Mouse (Mus musculus) limb, embryonic 15.5 days (tissue): Measurements from ENCODE around the gene Gm21958. TPM values are rescaled to one million over a fixed set of nuclear protein-coding genes. Genes with fewer than 3 reads are reported as not detected.

Experiments
- ATAC-seq: fragments of 200-750 bp; cut with Nextera tagmentation; 2 replicates; pipeline ENCODE4 v1.8.0; 2017; ENCODE audit warnings: low read depth, moderate TSS enrichment; ENCODE audit not compliant: insufficient number of reproducible peaks, low FRiP score, low TSS enrichment
- H3K27ac ChIP-seq: fragments of 300-500 bp; sonication (generic); 2 replicates; pipeline ENCODE4 v1.5.1; 2015; ENCODE audit warnings: moderate library complexity, mild to moderate bottlenecking, inconsistent platforms
- H3K27me3 ChIP-seq: fragments of 300-500 bp; sonication (generic); 2 replicates; pipeline ENCODE4 v1.6.1; 2015; ENCODE audit warnings: inconsistent platforms
- H3K36me3 ChIP-seq: fragments of 300-500 bp; sonication (generic); 2 replicates; pipeline ENCODE4 v1.6.1; 2015; ENCODE audit warnings: inconsistent platforms
- H3K4me1 ChIP-seq: fragments of 300-500 bp; sonication (generic); 2 replicates; pipeline ENCODE4 v1.6.1; 2015; ENCODE audit warnings: inconsistent platforms
- H3K4me2 ChIP-seq: fragments of 300-500 bp; sonication (generic); 2 replicates; pipeline ENCODE4 v1.6.1; 2015; ENCODE audit warnings: mild to moderate bottlenecking, inconsistent platforms
- H3K4me3 ChIP-seq: fragments of 300-500 bp; sonication (generic); 2 replicates; pipeline ENCODE4 v1.5.1; 2015; ENCODE audit warnings: mild to moderate bottlenecking, inconsistent platforms
- H3K9ac ChIP-seq: fragments of 300-500 bp; sonication (generic); 2 replicates; pipeline ENCODE4 v1.6.1; 2015; ENCODE audit warnings: inconsistent platforms
- H3K9me3 ChIP-seq: fragments of 300-500 bp; sonication (generic); 2 replicates; pipeline ENCODE4 v1.6.1; 2016; ENCODE audit warnings: inconsistent platforms
- WGBS: fragments of 180-500 bp; shearing (Covaris S2); methylation state at CpG from one replicate; pipeline ENCODE4 v1.1.7; 2015; 5-methylcytosine and 5-hydroxymethylcytosine counted together
- polyA plus RNA-seq: library from polyadenylated mRNA; unstranded; fragments of >200 nt; fragmentation: Nextera tagmentation; extraction: Ambion mirVana; gene quantifications from 2 replicates; pipeline ENCODE4 v1.2.1, GENCODE M21; 2015

Gm21958 gene
- polyA plus RNA-seq, 1 experiment from 2014 or later = 0.81 TPM

DNA sequence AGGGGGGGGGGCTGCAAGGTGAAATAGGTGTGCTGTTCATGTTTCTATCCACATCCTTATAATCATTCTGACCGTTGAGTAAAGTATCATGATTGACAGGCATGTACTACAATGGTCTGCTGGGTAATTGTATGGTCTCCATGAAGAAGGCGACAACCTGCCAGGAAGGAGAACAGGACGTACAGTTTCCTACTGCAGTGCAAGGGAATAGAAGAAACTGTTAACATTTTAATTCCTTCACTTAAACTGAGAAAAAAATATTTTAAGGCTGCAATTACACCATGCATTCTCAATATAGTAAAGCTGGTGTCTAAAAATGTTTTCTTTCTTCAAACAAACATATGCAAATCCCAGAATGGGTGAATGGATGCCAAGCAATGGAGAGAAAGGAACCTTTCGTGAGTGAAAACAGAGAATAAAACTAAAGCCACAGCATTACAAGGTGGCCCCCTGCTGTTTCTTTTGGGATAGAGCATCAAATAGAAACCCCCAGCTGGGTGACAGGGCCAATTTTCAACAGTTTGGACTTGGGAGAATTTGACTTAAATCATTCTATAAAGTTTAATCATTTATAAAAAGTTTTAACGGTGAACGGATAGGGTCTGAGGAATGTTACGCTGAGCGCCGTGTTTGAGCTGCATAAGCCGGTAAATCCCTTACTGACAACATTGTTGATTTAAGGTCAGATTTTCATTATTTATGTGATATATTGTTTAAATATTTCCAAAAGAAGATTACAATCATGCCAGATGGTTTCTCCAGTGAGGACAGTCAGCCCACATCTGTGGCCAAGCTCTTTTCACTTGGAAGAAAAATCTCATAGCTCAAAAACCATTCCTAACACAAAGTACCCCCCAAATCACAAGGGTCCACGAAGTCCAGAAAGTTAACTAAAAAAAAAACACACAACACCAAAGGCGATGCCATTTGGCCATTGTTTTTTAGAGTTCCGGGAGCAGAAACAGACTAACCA, 41.3 kb downstream of the Gm21958 start:
- 43% methylated on average over 13 of the region's 13 CpGs for WGBS
- no peaks in the 10 kb centered on the region for H3K36me3 ChIP-seq
- no peak for ATAC-seq
- no peak overlapping the region for H3K4me2 ChIP-seq
- peaks cover 10% of the 10 kb centered on the region; the same call in 1 of the 2 replicates for H3K4me1 ChIP-seq
- no peak overlapping the region for H3K9ac ChIP-seq
- no peaks in the 10 kb centered on the region for H3K27me3 ChIP-seq
- H3K27ac ChIP-seq = peak overlapping the region; percentile 43; the same call in 1 of the 2 replicates
- no peak overlapping the region for H3K4me3 ChIP-seq
- H3K9me3 ChIP-seq = no peaks in the 10 kb centered on the region

DNA sequence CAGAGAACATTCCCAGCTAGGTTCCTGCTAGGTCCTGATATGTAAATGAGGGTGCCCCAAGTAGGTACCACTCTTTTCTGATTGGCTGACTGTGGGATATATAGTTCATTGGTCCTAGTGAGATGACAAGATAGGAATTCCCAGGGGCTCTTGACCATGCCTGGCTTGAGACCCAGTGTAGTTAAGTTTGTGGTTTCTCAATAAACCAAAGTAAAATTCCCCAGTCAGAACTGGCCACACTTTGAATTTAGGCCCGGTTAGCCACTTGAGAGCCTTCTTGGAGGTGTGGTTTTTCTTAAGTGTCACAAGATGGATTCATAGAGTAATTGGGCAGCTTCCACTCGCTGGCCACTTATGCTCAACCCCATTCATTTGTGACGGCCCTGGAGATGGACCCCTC, 42.0 kb downstream of the Gm21958 start:
- H3K36me3 ChIP-seq = no peaks in the 10 kb centered on the region
- no peak overlapping the region for H3K9ac ChIP-seq
- no peak overlapping the region for H3K4me2 ChIP-seq
- no peak overlapping the region for H3K4me3 ChIP-seq
- H3K4me1 ChIP-seq = peaks cover 10% of the 10 kb centered on the region; the same call in 1 of the 2 replicates
- peak overlapping the region; percentile 43; the same call in 1 of the 2 replicates for H3K27ac ChIP-seq
- 62% methylated on average over 3 of the region's 3 CpGs for WGBS
- ATAC-seq = no peak
- no peaks in the 10 kb centered on the region for H3K27me3 ChIP-seq
- H3K9me3 ChIP-seq = no peaks in the 10 kb centered on the region

DNA sequence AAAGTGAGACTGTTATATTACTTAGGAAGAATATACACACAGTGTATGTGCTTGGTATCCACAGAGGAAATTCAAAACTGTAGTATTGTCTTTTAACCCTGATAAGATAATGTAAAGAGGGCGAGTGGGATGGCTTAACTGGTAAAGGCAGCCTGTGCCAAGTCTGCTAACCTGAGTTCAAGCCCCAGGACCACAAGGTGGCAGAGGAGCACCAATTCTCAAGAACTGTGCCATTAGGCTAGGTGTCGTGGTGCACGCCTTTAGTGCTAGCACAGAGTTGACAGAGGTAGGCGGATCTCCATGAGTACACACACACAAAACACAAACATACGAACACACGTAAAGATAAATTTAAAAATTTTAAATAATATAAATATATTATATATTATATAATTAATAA, 44.6 kb downstream of the Gm21958 start:
- H3K36me3 ChIP-seq = no peaks in the 10 kb centered on the region
- no peak overlapping the region for H3K4me2 ChIP-seq
- H3K9me3 ChIP-seq = no peaks in the 10 kb centered on the region
- no peaks in the 10 kb centered on the region for H3K27me3 ChIP-seq
- peaks cover 10% of the 10 kb centered on the region; the same call in 1 of the 2 replicates for H3K4me1 ChIP-seq
- H3K27ac ChIP-seq = no peak overlapping the region
- no peak overlapping the region for H3K4me3 ChIP-seq
- WGBS = 85% methylated on average over 6 of the region's 6 CpGs
- H3K9ac ChIP-seq = no peak overlapping the region
- ATAC-seq = no peak

DNA sequence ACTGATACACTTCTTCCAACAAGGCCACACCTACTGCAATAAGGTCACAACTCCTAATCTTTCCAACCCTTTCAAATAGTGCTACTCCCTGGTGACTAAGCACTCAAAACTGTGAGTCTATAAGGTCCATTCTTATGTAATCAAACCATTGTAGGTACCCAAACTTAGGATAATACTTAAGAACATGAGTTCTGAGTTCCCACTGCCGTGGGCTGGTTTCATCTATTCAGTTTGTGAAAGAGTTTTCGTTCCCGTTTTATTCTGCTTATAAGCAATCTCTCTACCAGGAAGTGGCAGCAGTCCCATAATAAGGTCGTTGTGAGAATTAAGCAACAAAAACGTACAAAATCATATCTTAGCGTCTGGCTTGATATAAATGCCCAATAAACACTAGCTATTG, 45.4 kb downstream of the Gm21958 start:
- Histone ChIP-seq H3K9me3 (no peaks in the 10 kb centered on the region), H3K4me2 (no peak overlapping the region), H3K9ac (no peak overlapping the region), H3K36me3 (no peaks in the 10 kb centered on the region), H3K27me3 (no peaks in the 10 kb centered on the region), H3K27ac (no peak overlapping the region), H3K4me1 (peaks cover 10% of the 10 kb centered on the region; the same call in 1 of the 2 replicates), H3K4me3 (no peak overlapping the region)
- WGBS = 80% methylated on average over 6 of the region's 6 CpGs
- no peak for ATAC-seq

DNA sequence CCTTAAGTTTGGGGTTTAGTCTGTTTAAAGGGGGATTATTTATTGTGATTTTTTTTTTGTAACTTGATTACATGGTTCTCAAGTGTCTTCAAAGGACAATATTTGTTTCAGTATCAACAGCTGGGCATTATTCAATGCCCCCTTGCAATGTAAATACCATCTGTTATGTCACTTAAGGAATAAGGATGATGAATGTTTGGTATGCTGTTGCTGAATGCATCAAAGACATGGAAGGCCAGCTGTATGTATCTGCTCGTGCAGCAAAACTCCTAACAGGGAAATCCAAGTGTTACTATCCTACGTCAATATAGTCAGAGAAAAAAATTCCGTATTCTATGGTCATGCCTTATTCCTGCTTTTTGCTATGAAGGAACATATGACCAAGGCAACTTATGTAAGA, 46.0 kb downstream of the Gm21958 start:
- H3K27me3 ChIP-seq = no peaks in the 10 kb centered on the region
- WGBS = 70% methylated on average over 3 of the region's 3 CpGs
- H3K4me1 ChIP-seq = peaks cover 7% of the 10 kb centered on the region; the same call in 1 of the 2 replicates
- H3K4me2 ChIP-seq = no peak overlapping the region
- no peak for ATAC-seq
- no peaks in the 10 kb centered on the region for H3K9me3 ChIP-seq
- no peak overlapping the region for H3K9ac ChIP-seq
- H3K4me3 ChIP-seq = no peak overlapping the region
- no peaks in the 10 kb centered on the region for H3K36me3 ChIP-seq
- H3K27ac ChIP-seq = no peak overlapping the region

Other genes with a start within 250 kb of the Gm21958 start
- gene Supt20, start 21.5 kb downstream of the Gm21958 start, polyA plus RNA-seq = 97.7 and 98.5 TPM in 2 replicates
- 101 and 104 TPM in 2 replicates for gene Exosc8, start 21.0 kb upstream of the Gm21958 start, polyA plus RNA-seq
- 61.9 and 71.0 TPM in 2 replicates for gene Alg5, start 21.2 kb upstream of the Gm21958 start, polyA plus RNA-seq
- gene Smad9, start 41.2 kb upstream of the Gm21958 start, polyA plus RNA-seq = 0.52 and 0.56 TPM in 2 replicates
- 26.3 and 37.5 TPM in 2 replicates for gene Rfxap, start 93.4 kb upstream of the Gm21958 start, polyA plus RNA-seq
- gene Sertm1, start 201.5 kb upstream of the Gm21958 start, polyA plus RNA-seq = 0.05 and 0.09 TPM in 2 replicates